Mouse (Mus musculus) mouse trophoblast stem cell (cell line): ENCODE results near the gene Triml2.

Experiments
- in situ Hi-C, 2 experiments: fragments of 300-500 bp; cut with MseI, MboI; formaldehyde crosslinking; loops; 2 replicates in 1 of 2; 3 replicates in 1 of 2; pipeline ENCODE4 v1.15.1; 2025

The Triml2 gene

DNA sequence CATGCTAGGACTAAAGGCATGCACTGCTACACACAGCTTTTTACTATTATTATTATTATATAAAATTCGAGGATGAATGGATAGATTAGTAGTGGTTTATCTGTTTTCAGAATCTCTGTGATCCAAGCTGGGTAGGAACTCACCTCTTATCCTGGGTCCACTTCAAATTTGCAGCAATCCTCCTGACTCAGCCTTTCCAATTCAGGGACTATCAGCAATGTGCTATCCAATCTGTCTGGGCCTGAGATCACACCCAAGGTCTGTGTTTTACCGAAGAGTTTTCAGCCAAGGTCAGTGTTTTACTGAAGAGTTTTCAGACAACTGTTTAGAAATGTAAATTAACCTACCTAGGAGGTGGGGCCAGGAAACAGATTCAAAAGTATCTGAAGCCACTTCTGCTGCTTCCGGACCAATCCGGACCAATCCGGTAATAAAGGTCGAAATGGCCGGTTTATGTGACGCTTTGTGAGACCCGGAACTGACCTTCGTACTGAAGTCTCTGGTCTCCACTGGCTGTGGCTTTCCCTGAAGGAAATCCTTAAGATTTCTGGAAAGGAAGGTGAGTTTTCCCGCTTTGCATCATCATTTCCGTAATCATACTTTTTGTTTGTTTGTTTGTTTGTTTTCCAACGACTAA lies at the start of gene Triml2:
TSS of gene Triml2 (plus strand) at position 488 of the 637 bp plus-strand sequence.
- in situ Hi-C loops: loop anchor here (10.0 kb wide), 2 partner anchors 125 to 145 kb away; partner anchors contain the start of gene Zfp42 (in 1 of the 2)

DNA sequence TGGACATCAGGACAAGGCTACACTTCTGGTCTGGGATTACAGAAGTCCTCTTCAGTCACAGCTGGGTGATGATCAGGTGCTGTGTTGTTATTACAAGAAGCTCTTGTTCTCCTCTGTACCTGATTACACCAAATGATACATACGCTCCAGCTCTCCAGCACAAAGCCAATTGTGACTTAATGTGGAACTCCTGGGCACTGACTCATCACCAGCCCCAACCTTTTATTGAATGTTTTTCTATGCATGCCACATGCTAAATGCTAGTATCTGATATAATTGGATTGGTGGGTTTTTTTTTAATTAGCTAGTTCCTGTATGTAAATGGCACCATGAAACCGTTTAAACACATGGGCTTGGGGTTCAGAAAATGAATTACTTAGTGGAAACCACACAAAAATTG lies 39.0 kb upstream of the Triml2 start, which contains the start of gene Triml1:
TSS of gene Triml1 (minus strand) at position 101 of the 400 bp plus-strand sequence.
- in situ Hi-C loops: no loop called here

DNA sequence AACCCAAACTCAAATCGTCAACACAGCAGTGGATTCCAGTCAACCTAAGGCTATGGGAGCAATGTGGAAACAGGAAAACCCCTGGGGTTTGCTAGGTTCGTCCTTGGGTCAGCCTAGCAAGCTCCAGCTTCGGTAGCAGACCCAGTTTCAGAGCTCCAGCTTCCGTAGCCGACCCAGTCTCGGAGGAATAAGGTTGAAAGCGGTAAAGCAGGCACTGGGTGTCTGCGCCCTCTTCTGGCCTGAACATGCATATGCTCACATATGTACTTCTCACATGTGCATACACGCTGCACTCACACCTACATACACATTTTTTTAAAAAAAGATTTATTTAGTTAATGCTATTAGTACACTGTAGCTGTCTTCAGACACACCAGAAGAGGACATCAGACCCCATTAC lies 31.0 kb upstream of the Triml2 start:
- in situ Hi-C loops: no loop called here

DNA sequence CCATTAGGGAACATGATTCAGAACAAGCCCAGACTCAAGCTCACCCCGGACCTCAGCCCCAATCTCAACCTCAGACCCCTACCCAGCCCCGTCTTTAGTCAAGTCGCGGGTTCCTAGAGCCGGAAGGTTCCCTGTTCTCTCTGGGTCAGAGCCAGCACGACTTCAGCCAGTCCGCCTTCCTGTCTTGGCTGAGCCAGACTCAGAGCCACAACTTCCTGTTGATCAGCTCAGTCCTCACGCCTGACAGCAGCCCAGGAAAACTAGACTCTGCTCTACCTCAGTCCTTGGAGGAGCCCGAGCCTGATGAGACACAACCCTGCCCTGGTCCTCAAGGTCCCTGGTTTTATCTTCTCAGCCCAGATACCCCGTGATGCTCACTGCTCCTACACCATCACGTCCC lies 17.1 kb upstream of the Triml2 start:
- in situ Hi-C loops: no loop called here

DNA sequence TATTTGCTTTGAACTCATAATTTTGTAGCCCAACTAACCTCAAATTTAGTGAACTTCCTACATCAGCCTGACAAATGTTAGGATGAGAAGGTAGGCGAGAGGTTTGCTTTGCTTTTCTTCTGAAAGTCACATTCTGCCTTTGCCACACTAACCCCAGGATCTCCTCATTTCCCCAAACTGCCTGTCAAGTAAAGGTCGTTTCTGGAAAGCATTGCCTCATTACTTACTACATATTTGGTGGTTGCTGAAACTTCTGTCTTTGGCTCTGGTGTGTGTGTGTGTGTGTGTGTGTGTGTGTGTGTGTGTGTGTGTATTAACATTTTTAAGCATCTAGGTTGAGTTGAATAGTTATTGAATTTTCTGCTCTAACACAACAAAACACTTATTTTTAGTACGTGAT lies 15.9 kb upstream of the Triml2 start:
- in situ Hi-C loops: no loop called here

DNA sequence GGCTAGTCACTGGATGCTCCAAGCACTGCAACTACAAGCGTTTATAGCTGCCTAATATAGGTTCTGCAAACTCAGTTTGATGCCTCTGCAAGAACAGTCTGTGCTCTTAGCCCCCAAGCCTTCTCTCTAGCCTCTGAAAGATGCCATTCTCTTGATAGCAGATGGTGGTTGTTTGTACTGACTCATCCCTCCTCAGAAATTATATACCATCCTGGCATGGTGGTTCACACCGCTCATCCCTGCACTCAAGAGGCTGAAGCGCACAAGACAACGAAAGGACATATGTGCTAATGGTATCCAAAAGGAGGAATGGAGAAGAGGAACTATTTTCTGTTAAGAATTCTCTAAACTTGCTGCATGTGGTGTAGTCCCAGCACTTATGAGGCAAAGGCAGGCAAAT lies 12.3 kb upstream of the Triml2 start:
- in situ Hi-C loops: no loop called here

DNA sequence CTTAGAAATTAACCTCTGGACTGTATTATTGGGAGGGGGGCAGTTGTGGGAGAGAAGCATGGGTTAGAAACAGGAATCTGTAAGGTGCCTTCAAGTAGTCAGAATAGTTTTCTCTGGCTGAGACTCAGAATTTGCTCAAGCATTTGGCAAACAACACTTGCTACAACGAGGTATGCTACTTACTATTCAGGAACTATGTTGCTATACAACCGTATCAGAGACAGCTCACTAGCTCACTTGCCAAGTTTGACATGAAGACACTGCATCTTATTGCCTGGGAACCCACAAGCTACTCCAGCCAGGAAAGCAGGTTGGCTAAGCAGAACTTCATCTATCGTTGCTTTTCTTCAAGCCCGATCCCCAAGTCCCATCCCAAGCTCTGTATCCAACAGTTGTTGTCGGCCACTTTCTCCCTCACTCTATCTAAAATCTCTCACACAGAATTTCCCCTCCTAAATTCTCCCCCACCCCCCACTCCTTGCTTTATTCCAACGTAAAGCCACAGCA lies 11.0 kb upstream of the Triml2 start:
- in situ Hi-C loops: no loop called here

DNA sequence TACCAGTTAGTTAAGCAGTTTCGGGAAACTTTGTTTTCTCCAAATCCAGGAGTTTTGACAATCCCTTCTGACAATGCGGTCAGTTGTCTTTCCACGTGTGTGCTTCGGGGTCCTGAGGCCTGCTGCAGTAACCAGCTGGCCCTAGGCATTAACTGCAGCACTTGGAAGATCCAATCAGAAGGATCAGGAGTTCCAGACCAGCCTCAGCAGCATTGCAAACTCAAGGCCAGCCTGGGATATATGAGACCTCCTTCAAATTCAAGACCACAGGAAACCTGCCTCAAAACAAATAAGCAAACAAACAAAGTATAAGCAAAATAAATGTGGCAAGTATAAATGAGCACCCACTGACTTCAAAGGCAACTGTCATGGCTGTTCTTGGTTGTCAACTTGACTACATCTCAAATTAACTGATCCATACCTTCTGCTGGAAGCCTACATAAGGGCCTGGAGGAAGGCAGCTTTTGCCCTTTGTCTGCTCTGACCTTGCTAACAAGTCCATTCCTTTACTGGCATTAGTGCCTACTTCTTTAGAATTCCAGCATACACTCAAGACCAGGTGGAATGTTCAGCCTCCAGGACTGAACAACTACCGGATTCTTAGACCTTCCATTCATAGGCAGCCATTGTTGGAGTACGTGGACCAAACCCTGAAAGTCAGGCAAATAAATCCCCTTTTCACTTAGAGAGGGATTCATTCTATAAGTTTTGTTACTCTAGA lies 3.4 kb upstream of the Triml2 start:
- in situ Hi-C loops: no loop called here

DNA sequence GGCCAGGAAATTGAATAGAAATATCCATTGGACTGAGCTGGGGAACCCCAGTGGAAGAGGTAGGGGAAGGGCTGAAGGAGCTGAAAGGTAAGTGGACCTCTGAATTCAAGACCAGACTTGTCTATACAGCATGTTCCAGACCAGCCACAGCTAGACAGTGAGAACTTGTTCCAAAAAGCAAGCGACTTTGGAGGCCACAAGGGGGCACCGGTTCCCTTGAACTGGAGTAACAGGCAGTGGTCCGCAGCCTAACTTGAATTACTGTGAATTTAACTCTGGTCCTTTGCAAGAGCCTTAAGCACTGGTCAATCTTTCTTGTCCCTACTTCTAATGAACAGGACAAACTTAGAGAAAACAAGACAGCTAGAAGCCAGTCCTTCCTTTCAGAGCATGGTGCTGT lies 2.1 kb upstream of the Triml2 start:
- in situ Hi-C loops: no loop called here

DNA sequence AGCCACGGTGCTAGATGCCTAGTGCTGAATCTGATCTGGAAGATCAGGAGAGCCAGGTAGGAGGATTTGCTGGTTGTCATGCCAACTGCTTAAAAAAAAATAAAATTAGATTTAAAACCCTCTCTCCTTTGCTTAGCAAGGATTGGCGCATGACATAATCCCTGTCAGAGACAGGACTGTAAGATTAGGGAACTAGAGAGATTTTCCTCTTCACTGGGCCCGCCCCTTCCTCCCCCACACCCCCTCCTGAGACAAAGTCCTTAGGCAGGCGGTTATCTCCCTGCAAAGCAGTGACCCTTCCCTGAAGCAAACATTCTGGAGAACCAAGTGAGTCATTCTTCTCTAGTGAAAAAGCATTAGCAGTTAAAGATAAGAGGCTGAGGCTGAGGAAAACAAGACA lies 1.2 kb upstream of the Triml2 start:
- in situ Hi-C loops: no loop called here

DNA sequence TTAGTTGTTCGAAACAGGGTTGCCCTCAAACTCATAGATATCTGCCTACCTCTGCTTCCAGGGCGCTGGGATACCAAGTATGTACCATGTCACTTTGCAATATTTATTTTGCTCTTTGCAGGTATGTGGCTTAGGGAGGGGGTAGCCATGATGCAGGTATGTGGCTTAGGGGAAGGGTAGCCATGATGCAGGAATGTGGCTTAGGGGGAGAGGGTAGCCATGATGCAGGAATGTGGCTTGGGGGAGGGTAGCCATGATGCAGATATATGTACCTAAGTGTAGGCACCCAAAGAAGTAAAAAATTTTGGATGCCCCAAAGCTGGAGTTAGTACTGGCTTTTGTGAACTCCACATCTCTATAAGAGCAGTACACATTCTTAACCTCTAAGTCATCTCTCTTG lies 1.9 kb downstream of the Triml2 start:
- in situ Hi-C loops: loop anchor here (10.0 kb wide), 2 partner anchors 123 to 143 kb away; partner anchors contain the start of gene Zfp42 (in 1 of the 2)

DNA sequence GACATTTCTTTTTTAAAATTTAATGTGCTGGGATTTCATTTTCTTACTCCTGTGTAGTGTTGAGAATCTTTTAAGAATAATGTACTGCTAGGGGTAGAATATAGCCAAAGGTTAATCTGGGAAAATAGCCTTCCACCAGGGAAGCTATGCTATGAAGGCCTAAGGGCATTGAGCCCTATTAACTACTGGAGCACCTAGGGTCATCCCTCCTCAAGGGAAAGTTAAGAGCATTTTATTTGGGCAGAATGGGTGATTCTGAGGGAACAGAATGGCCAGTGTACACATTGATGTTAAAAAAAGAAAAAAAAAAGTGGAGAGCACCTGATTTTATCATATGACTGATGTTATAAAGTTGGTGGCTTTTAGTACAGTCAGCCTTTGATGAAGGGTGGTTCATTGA lies 35.2 kb downstream of the Triml2 start:
- in situ Hi-C loops: no loop called here

DNA sequence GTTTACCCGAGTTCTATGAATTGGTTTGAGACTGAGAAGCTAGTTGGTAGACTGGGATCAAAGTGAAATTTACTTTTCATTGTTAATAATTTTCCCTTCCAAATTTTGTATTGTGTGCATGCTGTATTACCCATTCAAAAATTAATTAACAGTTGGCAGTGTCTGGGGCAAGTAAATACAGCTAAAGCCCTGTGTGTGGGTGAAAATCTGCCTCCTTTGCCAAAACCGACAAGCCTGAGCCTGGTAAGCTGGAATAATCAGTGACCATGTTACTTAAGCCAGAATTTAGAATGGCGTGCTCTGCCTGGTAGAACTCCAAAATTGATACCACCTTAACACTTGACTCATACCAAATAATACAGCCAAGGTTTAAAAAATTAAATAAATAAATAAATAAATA lies 63.0 kb downstream of the Triml2 start:
- in situ Hi-C loops: no loop called here
